ENCODE assay signal across 8 mouse cellular contexts in the genomic region with DNA sequence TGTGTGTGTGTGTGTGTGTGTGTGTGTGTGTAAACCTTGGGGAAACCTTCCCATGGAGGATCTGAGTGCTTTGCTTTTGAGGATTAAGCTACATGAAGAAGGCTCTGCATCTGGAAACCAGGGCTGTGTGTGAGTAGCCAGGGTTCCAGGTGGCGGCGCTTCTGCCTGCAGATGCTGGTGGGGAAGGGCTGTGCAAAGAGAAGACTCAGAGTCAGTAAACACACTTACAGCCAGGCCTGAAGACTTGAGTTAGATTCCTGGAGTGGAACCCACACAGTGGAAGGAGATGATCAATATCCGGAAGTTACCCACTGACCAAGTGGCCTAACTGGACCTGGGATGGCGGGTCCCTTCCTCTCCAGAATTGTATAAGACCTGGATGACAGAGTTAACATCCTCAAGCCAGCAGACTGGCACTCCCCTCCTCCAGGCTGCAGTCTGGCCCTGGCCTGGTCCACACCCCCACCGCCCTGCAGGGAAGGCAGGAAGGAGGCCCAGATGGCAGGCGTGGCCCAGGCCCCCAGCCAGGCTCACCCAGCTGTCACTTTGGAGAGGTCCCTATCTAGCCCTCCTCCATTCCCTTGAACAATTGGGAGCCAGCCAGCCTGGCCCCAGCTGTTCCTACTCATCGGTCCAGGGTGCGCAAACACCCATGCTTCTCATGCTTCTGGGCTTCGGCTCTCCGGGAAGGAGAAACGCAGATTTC. TPM values are rescaled to one million over a fixed set of nuclear protein-coding genes. Genes with fewer than 3 reads are reported as not detected.
DNase-seq lines count a peak whose midpoint lies in the region; ATAC-seq and TF ChIP-seq lines count a peak whose summit lies in the region.

No protein-coding gene starts in this region.

- peak; percentile 83 for ATAC-seq in forebrain, embryonic 13.5 days
- ATAC-seq in heart, embryonic 14.5 days (ENCODE audit: insufficient number of reproducible peaks, insufficient read depth, low FRiP score, low read depth) = peak; percentile 86
- ATAC-seq in kidney, postnatal 0 days (replicated peaks; ENCODE audit: low FRiP score, low read depth) = peak; percentile 63; the same call in 1 of the 2 replicates
- no peak for ATAC-seq in limb, embryonic 12.5 days (ENCODE audit: insufficient number of reproducible peaks, insufficient read depth, low FRiP score, low TSS enrichment, low read depth)
- peak; percentile 74; the same call in 1 of the 2 replicates for ATAC-seq in neural tube, embryonic 12.5 days (ENCODE audit: low FRiP score, low read depth)

- TF ChIP-seq CTCF in kidney, postnatal 0 days (IDR thresholded peaks at IDR 0.05; ENCODE audit: low read depth) = no peak

- peaks cover 49% of the 10 kb centered on the region for H3K4me1 ChIP-seq in forebrain, embryonic 13.5 days
- peaks cover 8 to 12% of the 10 kb centered on the region in 2 experiments; a peak in 3 of 4 replicates for H3K4me1 ChIP-seq in heart, embryonic 14.5 days (ENCODE audit: control insufficient read depth in 2 of 2, insufficient read depth in 2 of 2, low read length in 2 of 2)
- no peaks in the 10 kb centered on the region for H3K4me1 ChIP-seq in kidney, postnatal 0 days (replicated peaks; ENCODE audit: insufficient read depth, low read length)
- peaks cover 11% of the 10 kb centered on the region; the same call in 1 of the 2 replicates for H3K4me1 ChIP-seq in limb, embryonic 12.5 days (replicated peaks)
- H3K4me1 ChIP-seq in neural tube, embryonic 12.5 days = peaks cover 38% of the 10 kb centered on the region

- peak; percentile 47 for DNase-seq in adrenal gland, adult 2 months
- no peak for DNase-seq in adrenal gland, adult 8-10 months
- peak; percentile 69 for DNase-seq in kidney, postnatal 0 days (ENCODE audit: low spot score)
- peak; percentile 49 to 53 for DNase-seq in urinary bladder, postnatal 36 days (ENCODE audit: low spot score in 2 of 2)

- H3K9ac ChIP-seq in forebrain, embryonic 13.5 days = peak overlapping the region; percentile 1; the same call in 1 of the 2 replicates
- H3K9ac ChIP-seq in heart, embryonic 14.5 days (ENCODE audit: low read length) = 0 out of 2 replicates have a peak overlapping the region, but pooled peaks have one; percentile 36
- H3K9ac ChIP-seq in kidney, postnatal 0 days (ENCODE audit: low read depth, low read length) = no peak overlapping the region
- no peak overlapping the region for H3K9ac ChIP-seq in limb, embryonic 12.5 days (replicated peaks)
- H3K9ac ChIP-seq in neural tube, embryonic 12.5 days = no peak overlapping the region

- peak overlapping the region; percentile 4 for H3K4me2 ChIP-seq in forebrain, embryonic 13.5 days
- H3K4me2 ChIP-seq in heart, embryonic 14.5 days (ENCODE audit: low read length) = no peak overlapping the region
- no peak overlapping the region for H3K4me2 ChIP-seq in kidney, postnatal 0 days (ENCODE audit: low read length)
- no peak overlapping the region for H3K4me2 ChIP-seq in limb, embryonic 12.5 days
- H3K4me2 ChIP-seq in neural tube, embryonic 12.5 days (replicated peaks) = peak overlapping the region; percentile 18; the same call in 1 of the 2 replicates

- no peak overlapping the region for H3K4me3 ChIP-seq in forebrain, embryonic 13.5 days
- H3K4me3 ChIP-seq in heart, embryonic 14.5 days (ENCODE audit: control insufficient read depth in 1 of 2, insufficient read depth in 1 of 2, low read depth in 1 of 2, low read length in 2 of 2) = no peak overlapping the region
- H3K4me3 ChIP-seq in kidney, postnatal 0 days (replicated peaks; ENCODE audit: low read depth, low read length) = no peak overlapping the region
- H3K4me3 ChIP-seq in limb, embryonic 12.5 days (replicated peaks) = no peak overlapping the region
- no peak overlapping the region for H3K4me3 ChIP-seq in neural tube, embryonic 12.5 days

- H3K36me3 ChIP-seq in forebrain, embryonic 13.5 days (ENCODE audit: poor library complexity, severe bottlenecking) = no peaks in the 10 kb centered on the region
- no peaks in the 10 kb centered on the region for H3K36me3 ChIP-seq in heart, embryonic 14.5 days (ENCODE audit: control insufficient read depth, insufficient read depth, low read length)
- H3K36me3 ChIP-seq in kidney, postnatal 0 days (ENCODE audit: insufficient read depth, low read length) = no peaks in the 10 kb centered on the region
- H3K36me3 ChIP-seq in limb, embryonic 12.5 days = no peaks in the 10 kb centered on the region
- H3K36me3 ChIP-seq in neural tube, embryonic 12.5 days = no peaks in the 10 kb centered on the region

- 60% methylated on average over 11 of the region's 11 CpGs for whole genome bisulfite sequencing in forebrain, embryonic 13.5 days
- WGBS in heart, embryonic 14.5 days = 39% methylated on average over 11 of the region's 11 CpGs
- WGBS in kidney, postnatal 0 days = 51% methylated on average over 11 of the region's 11 CpGs
- 57% methylated on average over 11 of the region's 11 CpGs for WGBS in limb, embryonic 12.5 days
- WGBS in neural tube, embryonic 12.5 days = 45% methylated on average over 11 of the region's 11 CpGs

- H3K27ac ChIP-seq in forebrain, embryonic 13.5 days = peak overlapping the region; percentile 89
- H3K27ac ChIP-seq in heart, embryonic 14.5 days (replicated peaks in 1 of 2; ENCODE audit: control insufficient read depth in 1 of 2, insufficient read depth in 1 of 2, low read depth in 2 of 2, low read length in 2 of 2) = peak overlapping the region; percentile 5 to 52; a peak in 1 of 4 replicates
- H3K27ac ChIP-seq in kidney, postnatal 0 days = 0 out of 2 replicates have a peak overlapping the region, but pooled peaks have one; percentile 27
- H3K27ac ChIP-seq in limb, embryonic 12.5 days = 0 out of 2 replicates have a peak overlapping the region, but pooled peaks have one; percentile 41
- peak overlapping the region; percentile 70 for H3K27ac ChIP-seq in neural tube, embryonic 12.5 days

- H3K27me3 ChIP-seq in forebrain, embryonic 13.5 days = no peaks in the 10 kb centered on the region
- H3K27me3 ChIP-seq in heart, embryonic 14.5 days (ENCODE audit: control insufficient read depth, insufficient read depth, low read length) = no peaks in the 10 kb centered on the region
- no peaks in the 10 kb centered on the region for H3K27me3 ChIP-seq in kidney, postnatal 0 days (ENCODE audit: insufficient read depth, low read length)
- no peaks in the 10 kb centered on the region for H3K27me3 ChIP-seq in limb, embryonic 12.5 days
- no peaks in the 10 kb centered on the region for H3K27me3 ChIP-seq in neural tube, embryonic 12.5 days (replicated peaks)

- H3K9me3 ChIP-seq in forebrain, embryonic 13.5 days (replicated peaks) = no peaks in the 10 kb centered on the region
- no peaks in the 10 kb centered on the region for H3K9me3 ChIP-seq in heart, embryonic 14.5 days (ENCODE audit: control insufficient read depth, low read length)
- no peaks in the 10 kb centered on the region for H3K9me3 ChIP-seq in kidney, postnatal 0 days (replicated peaks; ENCODE audit: low read length)
- no peaks in the 10 kb centered on the region for H3K9me3 ChIP-seq in limb, embryonic 12.5 days
- H3K9me3 ChIP-seq in neural tube, embryonic 12.5 days = no peaks in the 10 kb centered on the region

RNA-seq across cellular contexts. Expression of a gene that starts 59.9 kb away (rescaled TPM):
- 10 to 100 TPM; 13.1 to 15.3 TPM for total RNA-seq in adrenal gland, adult 2 months (2021)
- polyA plus RNA-seq in adrenal gland, adult 2 months (2012; rRNA removed) = 14.3 and 15.5 TPM in 2 replicates
- 10 to 100 TPM; 12.4 to 20.2 (median 18.2) TPM for total RNA-seq in adrenal gland, adult 8-10 months (2022)
- polyA plus RNA-seq in forebrain, embryonic 13.5 days (2015; fragmentation: Nextera tagmentation; extraction: Ambion mirVana) = 35.5 and 37.0 TPM in 2 replicates
- 4.7 and 6.9 TPM in 2 replicates for polyA plus RNA-seq in heart, embryonic 14.5 days (2014; fragmentation: Nextera tagmentation; extraction: Ambion mirVana)
- polyA plus RNA-seq in kidney, postnatal 0 days (2015; fragmentation: Nextera tagmentation; extraction: Ambion mirVana) = 11.0 and 12.0 TPM in 2 replicates
- 7.6 and 8.0 TPM in 2 replicates for polyA plus RNA-seq in limb, embryonic 12.5 days (2016; fragmentation: Nextera tagmentation; extraction: Ambion mirVana)
- 41.6 and 45.1 TPM in 2 replicates for polyA plus RNA-seq in neural tube, embryonic 12.5 days (2016; fragmentation: Nextera tagmentation; extraction: Ambion mirVana)

Comparison
In these comparisons a context has a peak if more than half of its experiments do, and no peak if none do; other contexts are left out.
1. H3K27ac ChIP-seq: peak in every context shown above with its lines; median percentile 89 in forebrain, embryonic 13.5 days; 70 in neural tube, embryonic 12.5 days; 41 in limb, embryonic 12.5 days; 28 in heart, embryonic 14.5 days; 27 in kidney, postnatal 0 days.
2. H3K4me2 ChIP-seq: peak in forebrain, embryonic 13.5 days (single experiment) and neural tube, embryonic 12.5 days (single experiment); none in heart, embryonic 14.5 days (single experiment), kidney, postnatal 0 days (single experiment) and limb, embryonic 12.5 days (single experiment).
3. H3K9ac ChIP-seq: peak in forebrain, embryonic 13.5 days (single experiment) and heart, embryonic 14.5 days (single experiment); none in kidney, postnatal 0 days (single experiment), limb, embryonic 12.5 days (single experiment) and neural tube, embryonic 12.5 days (single experiment).